Mouse (Mus musculus): Measurements from ENCODE around the gene Psmd9. TPM values are rescaled to one million over a fixed set of nuclear protein-coding genes. Genes with fewer than 3 reads are reported as not detected.
"Not testable (repeated sequence)": the region's sequence is repeated elsewhere in the genome, so short reads cannot be mapped to it uniquely, and the experiment has no call there.

Gene Psmd9
- total RNA-seq, 2 experiments from 2014 or later: 20.5 to 24.6 TPM

GRCm38 (mm10) chr5:123182651-123183050, 13.4 kb downstream of the Psmd9 start, which contains the start of gene Hpd:
Hpd (minus strand) TSS chr5:123182727.
- intact Hi-C loops (cut with DNase I): no loop called here
- DNase-seq: no peak

DNA sequence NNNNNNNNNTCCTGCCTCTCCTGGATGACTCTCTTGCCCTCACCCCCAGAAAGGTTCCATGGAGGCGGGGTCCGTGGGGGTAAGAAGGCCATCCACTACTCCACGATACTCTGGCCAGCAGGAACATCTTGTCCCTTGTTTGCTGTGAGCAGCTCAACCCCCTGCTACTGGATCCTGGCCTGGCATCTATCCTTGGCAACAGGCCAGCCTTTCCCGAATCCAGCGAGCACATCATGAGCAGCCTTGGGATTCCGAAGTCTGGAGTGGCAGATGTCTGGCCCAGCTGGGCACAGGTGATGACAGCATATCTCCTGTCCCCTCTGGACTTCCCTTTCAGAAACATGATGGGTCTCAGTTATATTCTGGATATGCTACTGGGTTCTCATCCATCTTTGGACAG, 16.8 kb downstream of the Psmd9 start:
- intact Hi-C loops (cut with DNase I): no loop called here
- DNase-seq: peak; percentile 28 to 41

DNA sequence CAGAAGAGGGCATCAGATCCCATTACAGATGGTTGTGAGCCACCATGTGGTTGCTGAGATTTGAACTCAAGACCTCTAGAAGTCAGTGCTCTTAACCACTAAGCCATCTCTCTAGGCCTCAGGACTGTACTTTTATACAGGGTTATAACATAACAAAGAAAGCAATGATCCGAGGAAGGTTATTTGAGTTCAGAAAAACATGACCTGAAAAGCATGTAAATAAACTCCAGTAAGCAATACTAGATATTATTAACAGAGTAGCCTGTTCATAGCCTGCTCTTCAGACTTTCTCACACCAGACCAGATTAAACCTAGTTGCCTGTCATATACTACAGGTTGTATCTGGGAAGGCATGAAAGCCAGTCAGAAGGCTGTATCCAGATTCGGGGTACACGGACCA, 18.1 kb downstream of the Psmd9 start:
- DNase-seq: no peak
- intact Hi-C loops (cut with DNase I): no loop called here

GRCm38 (mm10) chr5:123190912-123191311, 21.7 kb downstream of the Psmd9 start:
- intact Hi-C loops (cut with DNase I): no loop called here
- no peak for DNase-seq

DNA sequence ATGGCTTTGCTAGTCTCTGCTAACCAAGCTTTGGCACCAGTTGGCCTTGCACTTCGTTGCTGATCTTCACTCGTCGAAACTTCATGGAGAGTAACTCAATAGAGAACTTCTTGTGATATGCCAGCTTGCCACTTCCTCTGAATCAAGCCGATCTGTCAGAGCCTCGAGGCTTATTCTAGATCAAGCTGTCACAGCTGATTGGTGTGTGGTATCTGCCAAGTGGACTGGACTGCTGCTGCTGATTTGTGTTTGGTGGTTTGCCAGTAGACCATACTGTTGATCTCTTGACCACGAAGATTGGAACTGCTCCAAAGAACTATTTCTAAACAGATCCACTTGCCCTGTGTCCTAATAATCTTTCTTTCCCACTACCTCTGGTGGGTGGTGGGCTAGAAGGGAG, 22.2 kb downstream of the Psmd9 start:
- DNase-seq: no peak
- intact Hi-C loops (cut with DNase I): no loop called here

DNA sequence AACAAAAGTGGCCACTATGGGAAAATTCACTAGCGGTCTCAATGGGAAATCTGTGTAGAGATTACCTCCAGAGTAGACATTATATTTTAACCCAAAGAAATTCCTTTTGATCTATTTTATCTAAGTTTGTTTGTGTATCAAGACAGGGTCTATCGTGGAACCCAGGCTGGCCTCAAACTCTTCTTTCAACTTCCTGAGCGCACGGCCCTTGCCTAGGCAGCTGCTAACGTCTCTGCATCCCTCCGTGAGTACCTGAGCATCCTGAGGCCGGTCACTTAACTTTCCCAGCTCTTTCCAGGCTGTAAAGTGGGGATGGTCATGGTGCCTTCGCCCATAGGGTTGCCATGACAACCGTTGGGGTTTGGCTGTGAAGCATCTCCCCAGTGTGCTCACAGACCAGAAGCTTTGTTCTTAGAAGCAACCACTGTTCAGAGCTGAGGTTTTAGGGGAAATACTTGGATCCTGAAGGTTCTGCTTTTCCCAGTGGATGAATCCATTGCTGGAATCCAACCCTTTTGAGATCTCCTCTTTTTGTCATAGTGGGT, 23.5 kb downstream of the Psmd9 start:
- DNase-seq: no peak
- intact Hi-C loops (cut with DNase I): no loop called here

- DNase-seq: no peak
- intact Hi-C loops (cut with DNase I): no loop called here
These were observed 24.2 kb downstream of the Psmd9 start for GRCm38 (mm10) chr5:123193436-123193835.

GRCm38 (mm10) chr5:123194856-123195255, 25.6 kb downstream of the Psmd9 start:
- no peak for DNase-seq
- intact Hi-C loops (cut with DNase I): no loop called here

DNA sequence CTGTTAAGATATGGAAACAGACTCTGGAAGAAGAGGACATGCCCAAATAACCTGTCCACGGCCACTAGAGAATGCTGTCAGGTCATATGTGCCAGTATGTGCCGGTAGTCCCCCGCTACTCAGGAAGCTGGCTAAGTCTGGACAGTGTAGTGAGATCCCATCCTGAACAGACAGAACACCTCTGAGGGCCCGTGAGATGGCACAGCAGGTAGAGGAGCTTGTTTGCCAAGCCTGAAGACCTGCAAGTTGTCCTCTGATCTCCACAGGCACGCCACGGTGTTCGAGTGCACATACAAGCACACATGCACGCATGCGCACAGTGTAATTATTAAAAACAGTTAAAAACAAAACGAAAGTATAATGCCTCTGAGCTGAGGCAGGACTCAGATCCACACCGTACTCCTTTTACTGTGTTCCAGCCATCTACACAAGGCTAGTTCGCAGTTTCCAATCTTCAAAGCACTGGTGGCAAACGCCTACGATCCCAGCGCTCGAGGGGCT, 26.3 kb downstream of the Psmd9 start:
- intact Hi-C loops (cut with DNase I): no loop called here
- no peak for DNase-seq

DNA sequence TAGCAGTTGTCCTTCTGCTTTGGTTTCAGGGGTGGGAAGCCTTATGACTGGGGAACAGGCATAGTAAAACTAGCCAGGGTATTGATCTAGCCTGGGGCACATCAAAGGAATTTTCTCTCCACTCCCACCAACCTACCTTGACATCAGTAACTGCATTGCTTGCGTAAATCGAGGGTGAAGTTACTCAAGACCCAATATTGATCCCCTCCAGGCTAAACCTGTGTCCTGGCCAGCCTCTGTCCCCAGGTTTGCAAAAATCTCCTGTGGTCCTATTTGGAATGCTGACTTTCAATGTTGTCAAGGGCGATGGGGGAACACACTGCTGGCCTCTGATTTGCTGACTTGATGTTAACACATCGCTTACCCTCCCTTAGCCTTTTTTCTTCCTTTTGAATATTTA, 27.5 kb downstream of the Psmd9 start:
- DNase-seq: no peak
- intact Hi-C loops (cut with DNase I): no loop called here

DNA sequence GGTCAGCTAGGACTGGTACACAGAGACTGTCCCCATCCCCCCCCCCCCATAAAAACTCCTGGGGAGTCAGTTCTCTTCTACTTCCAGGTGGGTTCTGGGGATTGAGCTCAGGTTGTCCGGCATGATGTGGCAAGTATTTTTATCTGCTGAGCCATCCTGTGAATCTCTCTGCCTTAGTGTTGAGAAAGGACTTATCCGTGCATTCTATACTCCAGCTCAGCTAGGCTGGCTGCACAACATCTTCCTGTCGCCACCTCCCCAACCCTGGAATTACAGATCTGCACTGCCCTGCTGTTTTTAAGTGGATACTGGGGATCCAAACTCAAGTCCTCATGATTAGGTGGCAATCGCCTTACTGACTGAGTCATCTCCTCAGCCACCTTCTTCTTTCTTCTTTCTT, 29.3 kb downstream of the Psmd9 start:
- DNase-seq: no peak
- intact Hi-C loops (cut with DNase I): no loop called here

DNA sequence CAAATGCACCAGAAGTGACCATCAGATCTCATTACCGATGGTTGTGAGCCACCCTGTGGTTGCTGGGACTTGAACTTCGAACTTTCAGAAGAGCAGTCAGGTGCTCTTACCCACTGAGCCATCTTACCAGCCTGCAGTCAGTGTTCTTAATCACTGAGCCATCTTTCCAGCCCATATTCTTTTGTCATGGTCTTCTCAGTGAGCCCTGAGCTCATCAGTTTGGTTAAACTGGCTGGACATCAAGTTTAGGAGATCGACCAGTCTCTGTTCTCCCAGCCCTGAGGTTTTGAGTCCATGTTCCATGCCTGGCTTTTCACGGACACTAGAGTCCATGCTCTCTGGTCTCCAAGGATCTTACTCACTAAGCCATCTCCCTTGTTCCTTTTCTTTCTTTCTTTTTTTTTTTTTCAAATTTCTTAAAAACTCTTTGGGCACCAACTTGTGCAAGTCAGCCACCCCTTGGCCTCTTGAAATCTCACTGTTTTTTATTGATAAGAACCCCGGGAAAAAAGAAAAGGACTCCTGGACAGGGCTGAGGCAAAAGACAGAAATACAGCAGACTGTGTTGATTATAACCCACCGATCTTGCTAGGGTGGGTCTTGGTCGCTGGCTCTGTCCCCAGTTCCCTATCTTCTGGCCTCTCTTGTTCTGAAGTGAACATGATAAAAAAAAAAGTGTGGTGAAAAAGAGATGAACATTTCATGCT, 31.8 kb downstream of the Psmd9 start:
- intact Hi-C loops (cut with DNase I); DNase-seq: not testable (repeated sequence)

DNA sequence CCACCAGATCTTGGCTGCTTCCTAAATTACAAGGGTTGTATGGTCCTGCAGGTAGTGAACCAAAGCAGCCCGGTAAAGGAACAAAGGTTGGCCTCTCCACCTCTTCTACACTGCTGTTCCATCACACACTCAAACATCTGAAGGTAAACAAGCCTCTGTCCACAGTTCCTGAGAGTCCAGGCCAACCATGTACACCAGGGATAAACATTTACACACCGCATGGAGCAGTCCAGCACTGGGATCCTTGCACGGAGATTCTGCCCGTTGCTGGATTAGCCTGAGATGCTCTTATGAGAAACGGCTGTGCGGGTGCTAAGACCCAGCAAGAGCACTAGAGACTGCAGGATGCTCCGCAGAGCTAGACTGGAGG, 32.3 kb downstream of the Psmd9 start:
- intact Hi-C loops (cut with DNase I): no loop called here
- DNase-seq: no peak

DNA sequence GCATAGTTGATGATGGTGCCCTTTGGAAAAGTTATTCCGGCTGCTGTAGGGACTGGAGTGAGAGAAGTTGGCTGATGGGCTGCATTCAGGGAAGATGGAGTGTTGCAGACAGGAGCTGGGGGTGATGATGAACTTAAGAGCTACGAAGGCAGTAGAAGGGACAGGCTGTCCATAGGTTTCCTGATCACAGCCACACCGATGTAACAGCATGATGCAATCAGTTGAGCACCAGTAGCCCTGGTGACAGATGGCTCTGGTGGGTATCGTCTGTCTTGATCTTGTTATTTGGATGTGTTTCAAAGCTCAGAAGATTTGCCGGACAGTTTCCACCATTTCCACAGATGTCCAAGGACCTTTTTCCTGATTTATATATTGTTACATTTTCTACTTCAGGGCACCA, 32.8 kb downstream of the Psmd9 start:
- DNase-seq: no peak
- intact Hi-C loops (cut with DNase I): no loop called here

DNA sequence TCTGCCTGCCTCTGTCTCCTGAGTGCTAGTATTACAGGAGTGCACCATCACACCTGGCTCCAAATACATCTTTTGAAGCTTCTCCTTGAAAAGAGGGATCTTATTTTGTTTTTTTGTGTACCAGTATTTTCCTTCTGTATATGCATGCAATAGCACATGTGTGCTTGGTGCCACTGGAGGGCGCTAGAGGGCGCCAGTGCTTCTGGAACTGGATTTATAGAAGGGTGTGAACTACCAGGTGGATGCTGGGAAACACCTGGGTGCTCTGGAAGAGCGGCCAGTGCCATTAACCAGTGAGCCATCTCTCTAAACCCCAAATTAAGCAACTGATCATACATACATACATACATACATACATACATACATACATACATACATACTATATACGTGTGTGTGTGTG, 33.6 kb downstream of the Psmd9 start:
- DNase-seq; intact Hi-C loops (cut with DNase I): not testable (repeated sequence)

GRCm38 (mm10) chr5:123203591-123203990, 34.4 kb downstream of the Psmd9 start:
- intact Hi-C loops (cut with DNase I); DNase-seq: not testable (repeated sequence)

GRCm38 (mm10) chr5:123222346-123223050, 53.3 kb downstream of the Psmd9 start:
- DNase-seq; intact Hi-C loops (cut with DNase I): not testable (repeated sequence)

- intact Hi-C loops (cut with DNase I): no loop called here
These were observed 53.8 kb downstream of the Psmd9 start for GRCm38 (mm10) chr5:123223051-123223410.

DNA sequence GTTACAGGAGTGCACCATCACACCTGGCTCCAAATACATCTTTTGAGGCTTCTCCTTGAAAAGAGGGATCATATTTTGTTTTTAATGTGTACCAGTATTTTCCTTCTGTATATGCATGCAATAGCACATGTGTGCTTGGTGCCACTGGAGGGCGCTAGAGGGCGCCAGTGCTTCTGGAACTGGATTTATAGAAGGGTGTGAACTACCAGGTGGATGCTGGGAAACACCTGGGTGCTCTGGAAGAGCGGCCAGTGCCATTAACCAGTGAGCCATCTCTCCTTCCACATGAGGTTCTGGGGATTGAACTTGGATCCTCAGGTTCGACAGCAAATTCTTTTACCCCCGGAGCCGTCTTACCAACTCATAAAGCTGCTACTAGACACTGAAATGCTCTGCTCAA, 54.6 kb downstream of the Psmd9 start:
- DNase-seq; intact Hi-C loops (cut with DNase I): not testable (repeated sequence)

More at GRCm38 (mm10) chr5:123223051-123223410, 53.8 kb downstream of the Psmd9 start:
- no peak for DNase-seq

- DNase-seq: no peak
- intact Hi-C loops (cut with DNase I): no loop called here
These were observed 57.6 kb downstream of the Psmd9 start for GRCm38 (mm10) chr5:123226851-123227250.

DNA sequence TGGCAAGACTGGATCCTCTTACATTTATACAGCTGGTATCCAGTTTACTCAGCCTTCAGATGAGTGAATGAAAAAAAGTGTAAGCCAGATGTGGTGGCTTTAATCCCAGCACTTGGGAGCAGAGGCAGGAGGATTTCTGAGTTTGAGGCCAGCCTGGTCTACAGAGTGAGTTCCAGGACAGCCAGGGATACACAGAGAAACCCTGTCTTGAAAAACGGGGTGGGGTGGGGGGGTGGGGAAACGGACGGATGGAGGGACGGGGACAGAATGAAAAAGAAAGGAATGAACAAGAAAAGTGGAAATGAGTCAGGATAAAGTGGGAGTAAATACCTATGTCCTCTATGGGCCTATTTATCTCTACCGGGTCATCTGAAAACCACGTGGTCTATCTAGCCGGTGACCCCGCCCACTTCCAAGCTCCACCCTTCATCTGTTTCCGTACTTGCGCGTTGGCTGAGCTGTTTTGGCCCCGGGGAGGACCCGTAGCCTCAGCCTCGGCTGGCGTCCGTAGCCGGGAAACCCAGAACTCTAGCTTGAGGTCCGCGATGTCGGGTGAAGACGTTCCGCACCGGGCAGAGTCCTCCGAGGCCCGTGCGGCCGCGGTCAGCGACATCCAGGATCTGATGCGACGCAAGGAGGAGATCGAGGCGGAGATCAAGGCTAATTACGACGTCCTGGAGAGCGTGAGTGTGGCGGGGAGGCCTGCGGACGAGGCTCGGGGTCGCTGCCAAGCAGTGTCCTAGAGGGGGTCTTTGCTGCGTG, 58.7 kb downstream of the Psmd9 start:
- peak; percentile 94 to 97 for DNase-seq
- intact Hi-C loops (cut with DNase I): no loop called here

Measured in heart, postnatal 10 days (tissue).